8 mouse cellular contexts compared by ENCODE assay signal in the genomic region with DNA sequence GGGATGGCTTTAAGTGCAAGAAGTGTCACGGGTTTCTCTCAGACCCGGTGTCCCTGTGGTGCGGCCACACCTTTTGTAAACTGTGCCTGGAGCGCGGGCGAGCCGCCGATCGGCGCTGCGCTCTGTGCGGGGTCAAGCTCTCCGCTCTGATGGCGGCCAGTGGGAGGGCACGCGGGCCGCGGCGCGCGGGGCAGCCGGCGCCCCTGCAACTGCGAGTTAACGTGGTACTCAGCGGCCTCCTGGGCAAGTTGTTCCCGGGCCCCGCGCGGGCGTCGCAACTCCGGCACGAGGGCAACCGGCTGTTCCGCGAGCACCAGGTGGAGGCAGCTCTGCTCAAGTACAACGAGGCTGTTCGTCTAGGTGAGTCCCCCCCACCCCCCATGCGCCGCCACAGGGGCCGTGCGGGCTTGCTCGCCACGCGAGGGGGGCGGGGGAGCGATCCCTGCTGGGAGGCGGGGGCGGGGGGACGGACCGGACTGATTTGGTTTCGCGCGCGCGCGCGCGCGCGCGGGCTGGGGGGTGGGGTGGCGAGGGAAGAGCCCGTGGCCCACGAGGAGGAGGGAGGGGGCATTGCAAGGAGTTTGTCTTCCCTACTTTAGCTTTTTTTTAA. TPM values are rescaled to one million over a fixed set of nuclear protein-coding genes. Genes with fewer than 3 reads are reported as not detected.
DNase-seq lines count a peak whose midpoint lies in the region; ATAC-seq lines count a peak whose summit lies in the region.

No protein-coding gene starts in this region.

- no peaks in the 10 kb centered on the region for H3K27me3 ChIP-seq in forebrain, embryonic 14.5 days (replicated peaks; ENCODE audit: control insufficient read depth, insufficient read depth, low read length)
- H3K27me3 ChIP-seq in intestine, embryonic 14.5 days (replicated peaks; ENCODE audit: control insufficient read depth, insufficient read depth, low read length), result peaks cover 38% of the 10 kb centered on the region
- peaks cover 50% of the 10 kb centered on the region for H3K27me3 ChIP-seq in liver, embryonic 13.5 days
- H3K27me3 ChIP-seq in neural tube, embryonic 13.5 days, result peaks cover 18% of the 10 kb centered on the region

- H3K4me1 ChIP-seq in brown adipose tissue, adult 24 weeks (ENCODE audit: control insufficient read depth, insufficient read depth, insufficient read length, low read length), result no peaks in the 10 kb centered on the region; the same call in 1 of the 2 replicates
- H3K4me1 ChIP-seq in forebrain, embryonic 14.5 days (ENCODE audit: control insufficient read depth, insufficient read depth, low read length), result no peaks in the 10 kb centered on the region
- no peaks in the 10 kb centered on the region for H3K4me1 ChIP-seq in intestine, embryonic 14.5 days (replicated peaks; ENCODE audit: control insufficient read depth, insufficient read depth, low read length)
- H3K4me1 ChIP-seq in liver, embryonic 13.5 days (replicated peaks), result no peaks in the 10 kb centered on the region
- H3K4me1 ChIP-seq in neural tube, embryonic 13.5 days (replicated peaks), result peaks cover 11% of the 10 kb centered on the region

- peak; percentile 40; the same call in 1 of the 2 replicates for ATAC-seq in forebrain, embryonic 14.5 days
- peak; percentile 44; the same call in 1 of the 2 replicates for ATAC-seq in intestine, embryonic 14.5 days (replicated peaks; ENCODE audit: low FRiP score, low TSS enrichment, low read depth)
- 0 out of 2 replicates have a peak, but pooled peaks have one; percentile 21 for ATAC-seq in liver, embryonic 13.5 days (ENCODE audit: low read depth)
- ATAC-seq in neural tube, embryonic 13.5 days (ENCODE audit: low read depth), result no peak

- no peaks in the 10 kb centered on the region for H3K36me3 ChIP-seq in forebrain, embryonic 14.5 days (ENCODE audit: control insufficient read depth, insufficient read depth, low read length)
- no peaks in the 10 kb centered on the region for H3K36me3 ChIP-seq in intestine, embryonic 14.5 days (ENCODE audit: control insufficient read depth, insufficient read depth, low read length)
- no peaks in the 10 kb centered on the region for H3K36me3 ChIP-seq in liver, embryonic 13.5 days
- no peaks in the 10 kb centered on the region for H3K36me3 ChIP-seq in neural tube, embryonic 13.5 days

- peak overlapping the region; percentile 73 for H3K4me3 ChIP-seq in brown adipose tissue, adult 24 weeks (ENCODE audit: insufficient read depth, low read depth, low read length)
- H3K4me3 ChIP-seq in forebrain, embryonic 14.5 days (ENCODE audit: low read depth, low read length), result peak overlapping the region; percentile 41
- H3K4me3 ChIP-seq in intestine, embryonic 14.5 days (ENCODE audit: low read depth, low read length), result peak overlapping the region; percentile 36
- peak overlapping the region; percentile 49 for H3K4me3 ChIP-seq in liver, embryonic 13.5 days (replicated peaks)
- H3K4me3 ChIP-seq in neural tube, embryonic 13.5 days, result peak overlapping the region; percentile 46

- H3K9ac ChIP-seq in forebrain, embryonic 14.5 days (ENCODE audit: low read length), result peak overlapping the region; percentile 54
- no peak overlapping the region for H3K9ac ChIP-seq in intestine, embryonic 14.5 days (ENCODE audit: low read length)
- H3K9ac ChIP-seq in liver, embryonic 13.5 days, result 0 out of 2 replicates have a peak overlapping the region, but pooled peaks have one; percentile 36
- peak overlapping the region; percentile 57; the same call in 1 of the 2 replicates for H3K9ac ChIP-seq in neural tube, embryonic 13.5 days

- no peak overlapping the region for H3K27ac ChIP-seq in brown adipose tissue, adult 24 weeks (replicated peaks; ENCODE audit: low read depth, low read length)
- no peak overlapping the region for H3K27ac ChIP-seq in forebrain, embryonic 14.5 days (ENCODE audit: low read depth, low read length)
- no peak overlapping the region for H3K27ac ChIP-seq in intestine, embryonic 14.5 days (ENCODE audit: low read depth)
- H3K27ac ChIP-seq in liver, embryonic 13.5 days, result no peak overlapping the region
- H3K27ac ChIP-seq in neural tube, embryonic 13.5 days (replicated peaks), result no peak overlapping the region

- WGBS in forebrain, embryonic 14.5 days, result 30% methylated on average over 64 of the region's 66 CpGs
- 18% methylated on average over 13 of the region's 66 CpGs for WGBS in intestine, embryonic 14.5 days
- WGBS in liver, embryonic 13.5 days (ENCODE audit: insufficient replicate concordance), result 20% methylated on average over 58 of the region's 66 CpGs
- WGBS in neural tube, embryonic 13.5 days, result 29% methylated on average over 60 of the region's 66 CpGs

- DNase-seq in right cerebral cortex, postnatal 25 days, result peak; percentile 18
- DNase-seq in right cerebral cortex, postnatal 36 days (ENCODE audit: low spot score in 2 of 2), result no peak
- DNase-seq in forebrain, embryonic 14.5 days (ENCODE audit: low spot score), result peak; percentile 8
- no peak for DNase-seq in intestine, embryonic 14.5 days (ENCODE audit: low spot score)
- no peak for DNase-seq in liver, embryonic 13.5 days
- DNase-seq in spleen, postnatal 14 days (ENCODE audit: low spot score in 2 of 2), result no peak

- no peaks in the 10 kb centered on the region for H3K9me3 ChIP-seq in forebrain, embryonic 14.5 days (replicated peaks; ENCODE audit: control insufficient read depth, low read length)
- no peaks in the 10 kb centered on the region for H3K9me3 ChIP-seq in intestine, embryonic 14.5 days (ENCODE audit: control insufficient read depth, low read length)
- no peaks in the 10 kb centered on the region for H3K9me3 ChIP-seq in liver, embryonic 13.5 days (replicated peaks)
- no peaks in the 10 kb centered on the region for H3K9me3 ChIP-seq in neural tube, embryonic 13.5 days

- H3K4me2 ChIP-seq in forebrain, embryonic 14.5 days (ENCODE audit: low read length), result peak overlapping the region; percentile 78
- peak overlapping the region; percentile 68 for H3K4me2 ChIP-seq in intestine, embryonic 14.5 days (ENCODE audit: low read length)
- peak overlapping the region; percentile 51 for H3K4me2 ChIP-seq in liver, embryonic 13.5 days
- H3K4me2 ChIP-seq in neural tube, embryonic 13.5 days, result peak overlapping the region; percentile 82

RNA-seq across cellular contexts. Expression of a gene that starts 1.0 kb away (rescaled TPM):
- 0.79 and 2.0 TPM in 2 replicates for polyA plus RNA-seq in brown adipose tissue, adult 24 weeks (2012; ENCODE audit: insufficient read depth, insufficient read length, missing spikeins)
- polyA plus RNA-seq in forebrain, embryonic 14.5 days (2014; fragmentation: Nextera tagmentation; extraction: Ambion mirVana), result 0.98 and 1.3 TPM in 2 replicates
- 0.58 and 0.91 TPM in 2 replicates for polyA plus RNA-seq in intestine, embryonic 14.5 days (2014; fragmentation: Nextera tagmentation; extraction: Ambion mirVana)
- 0.44 and 0.46 TPM in 2 replicates for polyA plus RNA-seq in liver, embryonic 13.5 days (2015; fragmentation: Nextera tagmentation; extraction: Ambion mirVana)
- 0.38 and 0.44 TPM in 2 replicates for polyA plus RNA-seq in neural tube, embryonic 13.5 days (2015; fragmentation: Nextera tagmentation; extraction: Ambion mirVana)

Comparison
In these comparisons a context has a peak if more than half of its experiments do, and no peak if none do; other contexts are left out.
1. DNase-seq: peak in right cerebral cortex, postnatal 25 days (single experiment) and forebrain, embryonic 14.5 days (single experiment); none in right cerebral cortex, postnatal 36 days (0 of 2), intestine, embryonic 14.5 days (single experiment), liver, embryonic 13.5 days (single experiment) and spleen, postnatal 14 days (0 of 2).
2. Peak in every context shown above with its lines, with median percentiles within 50 percentile points of each other: H3K4me3 ChIP-seq and H3K4me2 ChIP-seq.